In genomic region chr7:81199757-81200156, GRCm38 (mm10) we compare ENCODE assay signal across 12 mouse cellular contexts.
"Had no signal": no experiment of that assay in that cellular context is flagged by ENCODE, and none has a peak within 500 bp of the region (broad histone marks: within the 10 kb centered on the region; RNA-seq: fewer than 3 reads in every experiment).

No protein-coding gene starts in this region.

- H3K9me3 ChIP-seq: limb, embryonic 12.5 days; midbrain, embryonic 15.5 days; neural tube, embryonic 13.5 days had no signal

- H3K27ac ChIP-seq: limb, embryonic 12.5 days; liver, embryonic 14.5 days; midbrain, embryonic 15.5 days; neural tube, embryonic 13.5 days; stomach, postnatal 0 days had no signal

- DNase-seq: layer of hippocampus, postnatal 36 days; liver; lung, adult 2 months; right cerebral cortex, postnatal 25 days; thymus, postnatal 4 days had no signal

- ATAC-seq: midbrain, embryonic 15.5 days had no signal

- H3K4me2 ChIP-seq: limb, embryonic 12.5 days; midbrain, embryonic 11.5 days; midbrain, embryonic 15.5 days; neural tube, embryonic 13.5 days had no signal

- H3K36me3 ChIP-seq: limb, embryonic 12.5 days; midbrain, embryonic 15.5 days; neural tube, embryonic 13.5 days had no signal

- H3K27me3 ChIP-seq: limb, embryonic 12.5 days; midbrain, embryonic 15.5 days; neural tube, embryonic 13.5 days had no signal

- H3K4me3 ChIP-seq: limb, embryonic 12.5 days; megakaryocyte, embryonic 14.5 days; midbrain, embryonic 15.5 days; neural tube, embryonic 13.5 days had no signal

- H3K4me1 ChIP-seq: midbrain, embryonic 15.5 days had no signal

- H3K9ac ChIP-seq: limb, embryonic 12.5 days; liver, embryonic 14.5 days; midbrain, embryonic 15.5 days; neural tube, embryonic 13.5 days had no signal
